Mouse (Mus musculus): Measurements from ENCODE around the gene Mff. TPM values are rescaled to one million over a fixed set of nuclear protein-coding genes. Genes with fewer than 3 reads are reported as not detected.

Gene Mff
- polyA plus RNA-seq, 1 experiment from 2014 or later = 187 TPM

DNA sequence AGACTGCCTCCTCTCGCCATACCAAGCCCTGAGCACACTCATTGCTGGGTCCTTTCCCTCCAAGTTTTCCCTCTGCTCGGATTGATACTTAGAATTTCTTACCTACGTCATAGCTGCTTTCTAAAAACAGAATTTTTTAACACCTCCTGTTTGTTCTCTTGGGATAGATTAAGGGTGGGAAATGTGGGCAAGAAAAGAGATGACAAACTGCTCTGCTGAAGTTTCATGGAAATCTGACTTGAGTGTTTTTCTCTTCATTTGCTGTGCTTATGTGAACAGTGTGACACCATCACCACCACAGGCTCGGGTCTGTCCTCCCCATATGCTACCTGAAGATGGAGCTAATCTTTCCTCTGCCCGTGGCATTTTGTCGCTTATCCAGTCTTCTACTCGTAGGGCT, 16.8 kb downstream of the Mff start:
- Histone ChIP-seq H3K36me3 (peaks cover 61% of the 10 kb centered on the region), H3K4me3 (no peak overlapping the region), H3K9me3 (no peaks in the 10 kb centered on the region), H3K27ac (replicated peaks) (no peak overlapping the region), H3K9ac (no peak overlapping the region), H3K4me2 (no peak overlapping the region), H3K4me1 (peaks cover 3% of the 10 kb centered on the region; the same call in 1 of the 2 replicates), H3K27me3 (replicated peaks) (no peaks in the 10 kb centered on the region)
- no peak for ATAC-seq (ENCODE audit: extremely low read depth, insufficient number of reproducible peaks, low FRiP score, low TSS enrichment)
- WGBS = 79% methylated on average over 7 of the region's 7 CpGs

DNA sequence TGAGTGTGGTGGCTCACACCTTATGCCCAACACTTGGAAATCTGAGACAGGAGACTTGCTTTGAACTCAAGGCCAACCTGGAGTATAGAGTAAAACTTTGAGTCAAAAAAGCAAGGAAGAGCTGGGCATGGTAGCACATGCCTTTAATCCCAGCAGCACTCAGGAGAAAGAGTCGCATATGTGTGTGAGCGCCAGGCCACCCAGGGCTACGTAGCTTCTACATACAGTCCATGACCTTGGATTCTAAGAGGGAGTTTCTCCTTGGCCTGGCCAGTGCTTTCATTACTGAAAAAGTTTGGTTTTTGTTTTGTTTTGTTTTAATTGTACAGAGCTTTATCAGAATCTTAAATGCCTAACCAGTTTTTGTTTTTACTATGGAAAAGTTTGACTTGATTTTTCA, 19.3 kb downstream of the Mff start:
- peaks cover 3% of the 10 kb centered on the region; the same call in 1 of the 2 replicates for H3K4me1 ChIP-seq
- H3K4me3 ChIP-seq = no peak overlapping the region
- no peak overlapping the region for H3K4me2 ChIP-seq
- H3K27ac ChIP-seq (replicated peaks) = no peak overlapping the region
- ATAC-seq (ENCODE audit: extremely low read depth, insufficient number of reproducible peaks, low FRiP score, low TSS enrichment) = no peak
- H3K36me3 ChIP-seq = peaks cover 60% of the 10 kb centered on the region
- no peaks in the 10 kb centered on the region for H3K27me3 ChIP-seq (replicated peaks)
- WGBS = 82% methylated on average over 3 of the region's 3 CpGs
- no peak overlapping the region for H3K9ac ChIP-seq
- no peaks in the 10 kb centered on the region for H3K9me3 ChIP-seq

- H3K4me3 ChIP-seq = no peak overlapping the region
- H3K27ac ChIP-seq (replicated peaks) = no peak overlapping the region
- peaks cover 62% of the 10 kb centered on the region for H3K36me3 ChIP-seq
- no peak for ATAC-seq (ENCODE audit: extremely low read depth, insufficient number of reproducible peaks, low FRiP score, low TSS enrichment)
- no peak overlapping the region for H3K9ac ChIP-seq
- 89% methylated on average over 4 of the region's 4 CpGs for WGBS
- H3K9me3 ChIP-seq = no peaks in the 10 kb centered on the region
- H3K27me3 ChIP-seq (replicated peaks) = no peaks in the 10 kb centered on the region
- H3K4me2 ChIP-seq = no peak overlapping the region
- peaks cover 3% of the 10 kb centered on the region; the same call in 1 of the 2 replicates for H3K4me1 ChIP-seq
Observed at GRCm38 (mm10) chr1:82746408-82746807, 21.7 kb downstream of the Mff start.

DNA sequence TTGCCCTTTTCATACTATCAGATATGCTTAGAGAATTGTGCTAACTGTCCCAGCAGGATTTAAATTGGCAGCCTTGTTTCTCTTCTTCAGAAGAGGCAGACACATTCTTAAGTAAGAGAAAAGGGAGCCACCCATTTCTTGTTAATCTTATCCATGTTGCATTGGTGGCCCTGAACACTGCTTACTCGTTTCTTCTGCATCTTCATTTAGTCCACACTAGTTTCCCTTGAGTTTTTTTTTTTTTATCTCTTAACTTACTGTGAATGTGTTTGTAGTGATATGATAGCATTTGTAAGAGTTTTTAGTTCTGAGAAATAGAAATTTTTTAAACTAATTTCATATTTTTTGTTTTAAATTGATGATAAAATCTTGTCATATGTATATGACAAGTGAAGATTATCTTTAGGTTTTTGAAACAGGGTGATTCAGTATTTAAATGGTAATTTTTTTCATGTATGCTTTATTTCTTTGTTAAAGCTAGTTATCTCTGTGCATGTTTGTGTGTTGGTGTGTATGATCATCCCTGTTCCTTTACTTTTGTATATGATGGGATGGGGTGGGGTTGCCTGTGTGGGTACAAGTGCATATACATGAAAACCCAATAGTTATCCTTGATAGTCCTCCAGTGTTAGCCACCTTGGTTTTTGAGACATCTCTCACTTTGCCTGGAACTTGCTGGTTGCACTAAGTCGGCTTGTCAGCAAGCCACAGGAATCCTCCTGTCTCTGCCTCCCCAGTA, 23.2 kb downstream of the Mff start:
- H3K27me3 ChIP-seq (replicated peaks) = no peaks in the 10 kb centered on the region
- no peak overlapping the region for H3K4me2 ChIP-seq
- WGBS = 85% methylated on average over 2 of the region's 2 CpGs
- no peaks in the 10 kb centered on the region for H3K9me3 ChIP-seq
- H3K4me3 ChIP-seq = no peak overlapping the region
- H3K36me3 ChIP-seq = peaks cover 61% of the 10 kb centered on the region
- H3K4me1 ChIP-seq = peaks cover 3% of the 10 kb centered on the region; the same call in 1 of the 2 replicates
- H3K27ac ChIP-seq (replicated peaks) = no peak overlapping the region
- no peak overlapping the region for H3K9ac ChIP-seq
- ATAC-seq (ENCODE audit: extremely low read depth, insufficient number of reproducible peaks, low FRiP score, low TSS enrichment) = no peak

GRCm38 (mm10) chr1:82759520-82759919, 34.8 kb downstream of the Mff start:
- Histone ChIP-seq H3K9ac (no peak overlapping the region), H3K27me3 (replicated peaks) (no peaks in the 10 kb centered on the region), H3K9me3 (peaks cover 7% of the 10 kb centered on the region), H3K4me1 (no peaks in the 10 kb centered on the region), H3K4me2 (no peak overlapping the region), H3K36me3 (peaks cover 64% of the 10 kb centered on the region), H3K27ac (replicated peaks) (no peak overlapping the region), H3K4me3 (no peak overlapping the region)
- no peak for ATAC-seq (ENCODE audit: extremely low read depth, insufficient number of reproducible peaks, low FRiP score, low TSS enrichment)
- WGBS = 82% methylated on average over 1 of the region's 1 CpGs

- H3K4me2 ChIP-seq = no peak overlapping the region
- 85% methylated on average over 8 of the region's 8 CpGs for WGBS
- no peak overlapping the region for H3K9ac ChIP-seq
- no peak overlapping the region for H3K4me3 ChIP-seq
- peaks cover 4% of the 10 kb centered on the region for H3K4me1 ChIP-seq
- ATAC-seq (ENCODE audit: extremely low read depth, insufficient number of reproducible peaks, low FRiP score, low TSS enrichment) = no peak
- peaks cover 45% of the 10 kb centered on the region for H3K36me3 ChIP-seq
- no peaks in the 10 kb centered on the region for H3K27me3 ChIP-seq (replicated peaks)
- H3K27ac ChIP-seq (replicated peaks) = no peak overlapping the region
- H3K9me3 ChIP-seq = peaks cover 7% of the 10 kb centered on the region
Observed at GRCm38 (mm10) chr1:82761454-82762169, 36.9 kb downstream of the Mff start.

- WGBS = 73% methylated on average over 1 of the region's 1 CpGs
- no peaks in the 10 kb centered on the region for H3K27me3 ChIP-seq (replicated peaks)
Observed at GRCm38 (mm10) chr1:82762274-82762673, 37.6 kb downstream of the Mff start.

GRCm38 (mm10) chr1:82766227-82766626, 41.5 kb downstream of the Mff start:
- WGBS = 31% methylated on average over 1 of the region's 1 CpGs
- Histone ChIP-seq H3K9me3 (peaks cover 7% of the 10 kb centered on the region), H3K4me2 (no peak overlapping the region), H3K9ac (no peak overlapping the region), H3K4me1 (peaks cover 7% of the 10 kb centered on the region), H3K4me3 (no peak overlapping the region), H3K27me3 (replicated peaks) (no peaks in the 10 kb centered on the region), H3K36me3 (peaks cover 16% of the 10 kb centered on the region), H3K27ac (replicated peaks) (no peak overlapping the region)
- no peak for ATAC-seq (ENCODE audit: extremely low read depth, insufficient number of reproducible peaks, low FRiP score, low TSS enrichment)

More at GRCm38 (mm10) chr1:82762274-82762673, 37.6 kb downstream of the Mff start:
- peaks cover 7% of the 10 kb centered on the region for H3K9me3 ChIP-seq
- no peak overlapping the region for H3K27ac ChIP-seq (replicated peaks)
- H3K4me1 ChIP-seq = peaks cover 7% of the 10 kb centered on the region
- ATAC-seq (ENCODE audit: extremely low read depth, insufficient number of reproducible peaks, low FRiP score, low TSS enrichment) = no peak
- H3K9ac ChIP-seq = no peak overlapping the region
- no peak overlapping the region for H3K4me2 ChIP-seq
- no peak overlapping the region for H3K4me3 ChIP-seq
- peaks cover 41% of the 10 kb centered on the region for H3K36me3 ChIP-seq

- no peak overlapping the region for H3K27ac ChIP-seq (replicated peaks)
- H3K4me1 ChIP-seq = peaks cover 7% of the 10 kb centered on the region
- H3K4me3 ChIP-seq = no peak overlapping the region
- H3K9ac ChIP-seq = no peak overlapping the region
- no peak for ATAC-seq (ENCODE audit: extremely low read depth, insufficient number of reproducible peaks, low FRiP score, low TSS enrichment)
- peaks cover 7% of the 10 kb centered on the region for H3K9me3 ChIP-seq
- WGBS = 49% methylated on average over 4 of the region's 4 CpGs
- H3K4me2 ChIP-seq = no peak overlapping the region
- H3K36me3 ChIP-seq = peaks cover 12% of the 10 kb centered on the region
- H3K27me3 ChIP-seq (replicated peaks) = no peaks in the 10 kb centered on the region
Observed at GRCm38 (mm10) chr1:82766641-82767040, 42.0 kb downstream of the Mff start.

- Histone ChIP-seq H3K27ac (replicated peaks) (no peak within 1 kb of the TSS), H3K4me3 (no peak within 1 kb of the TSS), H3K36me3 (no peaks in the 10 kb centered on the region), H3K9ac (no peak within 1 kb of the TSS), H3K4me1 (peaks cover 14% of the 10 kb centered on the region), H3K4me2 (no peak within 1 kb of the TSS), H3K9me3 (no peaks in the 10 kb centered on the region), H3K27me3 (replicated peaks) (no peaks in the 10 kb centered on the region)
- no peak for ATAC-seq (ENCODE audit: extremely low read depth, insufficient number of reproducible peaks, low FRiP score, low TSS enrichment)
- 60% methylated on average over 5 of the region's 5 CpGs for WGBS
Observed at GRCm38 (mm10) chr1:82768269-82768668, 43.6 kb downstream of the Mff start, which contains the start of gene Tm4sf20. TSS of gene Tm4sf20 (minus strand) at chr1:82768461.

DNA sequence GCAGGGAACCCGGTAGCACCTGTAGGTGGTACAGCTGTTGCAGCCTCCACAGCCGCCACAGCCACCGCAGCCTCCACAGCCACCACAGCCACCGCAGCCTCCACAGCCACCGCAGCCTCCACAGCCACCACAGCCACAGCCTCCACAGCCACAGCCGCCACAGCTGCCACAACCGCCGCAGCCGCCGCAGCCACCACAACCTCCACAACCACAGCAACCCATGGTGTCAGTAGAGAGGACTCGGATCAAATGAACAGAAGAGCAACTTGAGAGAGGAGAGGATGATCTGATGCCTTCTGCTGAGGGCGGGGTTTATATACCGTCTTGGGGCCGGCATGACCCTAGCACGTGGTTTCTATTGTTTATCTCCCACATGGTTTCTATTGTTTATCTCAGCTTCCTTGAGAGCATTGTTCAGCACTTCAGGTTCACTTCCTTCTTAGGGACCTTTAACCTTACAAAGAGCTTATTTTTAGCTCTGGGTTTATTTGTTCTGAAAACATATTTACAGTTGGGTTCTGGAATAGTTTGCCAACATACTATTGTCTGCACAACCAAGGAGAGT, 46.4 kb downstream of the Mff start, which contains the start of gene Gm47791:
Gm47791 (minus strand) TSS at position 222 of the 565 bp plus-strand sequence.
- Histone ChIP-seq H3K36me3 (no peaks in the 10 kb centered on the region), H3K27me3 (replicated peaks) (no peaks in the 10 kb centered on the region), H3K27ac (replicated peaks) (no peak within 1 kb of the TSS), H3K9me3 (no peaks in the 10 kb centered on the region), H3K9ac (no peak within 1 kb of the TSS), H3K4me2 (no peak within 1 kb of the TSS), H3K4me1 (peaks cover 14% of the 10 kb centered on the region), H3K4me3 (no peak within 1 kb of the TSS)
- no peak for ATAC-seq (ENCODE audit: extremely low read depth, insufficient number of reproducible peaks, low FRiP score, low TSS enrichment)
- 74% methylated on average over 11 of the region's 15 CpGs for WGBS

Data from heart, embryonic 13.5 days (tissue).